Mouse (Mus musculus): Measurements from ENCODE around the gene Ajap1.

GRCm38 (mm10) chr4:153492444-153492843 lies 9.8 kb upstream of the Ajap1 start:
- TF ChIP-seq POLR2A (IDR thresholded peaks at IDR 0.05; ENCODE audit: low read depth, low read length) = no peak
- TF ChIP-seq ZC3H11A (IDR thresholded peaks at IDR 0.05; ENCODE audit: low read depth, low read length) = no peak
- TF ChIP-seq CTCF (conservative IDR thresholded peaks at IDR 0.05 in 1 of 2, IDR thresholded peaks at IDR 0.05 in 1 of 2; ENCODE audit: low read depth in 2 of 2, low read length in 2 of 2) = no peak
- no peak for TF ChIP-seq NELFE (IDR thresholded peaks at IDR 0.05; ENCODE audit: low read depth, low read length)
- TF ChIP-seq SMC3 (IDR thresholded peaks at IDR 0.05; ENCODE audit: low read depth, low read length) = no peak
- no peak for TF ChIP-seq MXI1 (IDR thresholded peaks at IDR 0.05; ENCODE audit: low read depth, low read length)
- TF ChIP-seq E2F4 (IDR thresholded peaks at IDR 0.05; ENCODE audit: insufficient replicate concordance, low read depth, low read length) = no peak
